Mouse (Mus musculus) testis, adult 2 months (tissue): ENCODE measurements around the gene Slc25a5. TPM values are rescaled to one million over a fixed set of nuclear protein-coding genes. Genes with fewer than 3 reads are reported as not detected.
A peak's percentile ranks its signal among the peaks of the same experiment; 100 is the strongest.

ENCODE experiments used
- H3K27ac ChIP-seq: fragments of 200-500 bp; 2 replicates; pipeline ENCODE4 v1.5.1; 2012; ENCODE audit warnings: low read depth, low read length; ENCODE audit not compliant: control insufficient read depth, insufficient read depth
- H3K27me3 ChIP-seq: fragments of 200-500 bp; 2 replicates; pipeline ENCODE4 v1.6.1; 2012; ENCODE audit warnings: mild to moderate bottlenecking, low read length, moderate library complexity; ENCODE audit not compliant: control insufficient read depth, insufficient read depth
- H3K36me3 ChIP-seq: fragments of 200-500 bp; 2 replicates; pipeline ENCODE4 v1.6.1; 2012; ENCODE audit warnings: mild to moderate bottlenecking, low read length; ENCODE audit not compliant: control insufficient read depth, insufficient read depth
- H3K4me1 ChIP-seq: fragments of 200-500 bp; 2 replicates; pipeline ENCODE4 v1.6.1; 2012; ENCODE audit warnings: low read length; ENCODE audit not compliant: control insufficient read depth, insufficient read depth
- H3K4me3 ChIP-seq: fragments of 200-500 bp; 2 replicates; pipeline ENCODE4 v1.5.1; 2012; ENCODE audit warnings: low read depth, mild to moderate bottlenecking, low read length, moderate library complexity, mixed read lengths; ENCODE audit not compliant: control insufficient read depth
- CTCF ChIP-seq: fragments of 200-500 bp; IDR thresholded peaks from 2 replicates; pipeline ENCODE4 v1.5.1; 2012; ENCODE audit warnings: low read depth, mild to moderate bottlenecking, inconsistent platforms, low read length, moderate library complexity; ENCODE audit not compliant: control insufficient read depth, insufficient read depth, insufficient replicate concordance
- POLR2A ChIP-seq: fragments of 200-500 bp; IDR thresholded peaks from 2 replicates; pipeline ENCODE4 v1.6.1; 2012; ENCODE audit warnings: low read depth, mild to moderate bottlenecking, inconsistent platforms, low read length, moderate library complexity; ENCODE audit not compliant: control insufficient read depth
- polyA plus RNA-seq: library from polyadenylated mRNA; depleted of rRNA; stranded (reverse); fragments of >200 nt; gene quantifications from 2 replicates; pipeline ENCODE4 v1.2.3, GENCODE M21; 2012

The Slc25a5 gene
- polyA plus RNA-seq, 1 experiment = 65.1 TPM

- H3K27me3 ChIP-seq = no peaks in the 10 kb centered on the region
- H3K4me3 ChIP-seq = no peak overlapping the region
- H3K36me3 ChIP-seq = no peaks in the 10 kb centered on the region
- TF ChIP-seq CTCF (no peak), POLR2A (no peak)
- no peaks in the 10 kb centered on the region for H3K4me1 ChIP-seq
- H3K27ac ChIP-seq = no peak overlapping the region
Measured at GRCm38 (mm10) chrX:36804196-36804595, 8.7 kb downstream of the Slc25a5 start.

GRCm38 (mm10) chrX:36805466-36806235 is 10.2 kb downstream of the Slc25a5 start:
- TF ChIP-seq POLR2A (no peak), CTCF (no peak)
- Histone ChIP-seq H3K27ac (no peak overlapping the region), H3K4me3 (no peak overlapping the region), H3K27me3 (no peaks in the 10 kb centered on the region), H3K36me3 (no peaks in the 10 kb centered on the region), H3K4me1 (no peaks in the 10 kb centered on the region)

DNA sequence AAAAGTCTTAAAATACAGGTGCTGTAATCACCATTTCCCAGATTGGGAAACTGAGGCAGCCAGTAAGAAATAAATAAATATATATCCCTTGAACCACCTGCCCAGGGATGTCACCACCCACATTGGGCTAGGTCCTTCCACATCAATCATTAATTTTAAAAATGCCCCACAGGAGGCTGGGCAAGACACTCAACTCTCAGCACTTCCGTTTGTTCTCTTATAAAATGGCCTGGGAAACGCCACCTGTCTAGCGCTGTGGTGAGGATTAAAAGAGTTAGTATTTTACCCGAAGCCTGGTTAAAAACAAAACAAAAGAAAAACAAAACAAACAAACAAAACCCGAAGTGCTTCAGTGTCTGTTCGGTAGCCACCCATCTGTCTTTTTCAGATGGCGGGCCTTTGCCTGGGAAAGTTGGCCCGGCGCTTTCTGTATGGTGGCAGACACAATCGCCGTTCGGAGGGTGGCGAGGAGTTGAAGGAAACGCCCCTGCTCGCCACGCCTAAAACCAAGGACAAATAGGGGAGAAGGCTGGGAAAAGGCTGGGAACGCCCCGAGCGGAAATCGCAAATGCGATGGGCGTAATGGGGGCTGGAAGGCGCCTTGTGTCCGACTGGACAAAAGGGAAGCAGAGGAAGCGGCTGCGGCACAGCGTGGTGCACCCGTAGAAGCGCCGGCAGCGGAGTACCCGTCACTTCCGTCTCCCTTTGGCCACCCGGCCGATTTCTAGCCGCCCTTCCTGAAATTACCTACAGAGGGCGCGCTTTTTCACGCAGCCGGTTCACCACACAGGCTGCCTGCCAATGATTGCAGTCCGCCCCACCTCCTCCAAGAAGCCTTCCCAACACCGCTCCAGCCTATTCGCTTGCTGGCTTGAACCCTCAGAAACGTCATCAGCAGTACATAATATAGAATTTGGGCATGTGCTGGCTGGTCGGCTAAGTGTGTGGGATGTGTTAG is 12.2 kb downstream of the Slc25a5 start:
- no peaks in the 10 kb centered on the region for H3K4me1 ChIP-seq
- H3K4me3 ChIP-seq = peak overlapping the region; percentile 66
- no peaks in the 10 kb centered on the region for H3K36me3 ChIP-seq
- TF ChIP-seq CTCF (peak; percentile 56; the same call in 1 of the 2 replicates), POLR2A (0 out of 2 replicates have a peak, but pooled peaks have one; percentile 11)
- peak overlapping the region; percentile 61 for H3K27ac ChIP-seq
- H3K27me3 ChIP-seq = no peaks in the 10 kb centered on the region

GRCm38 (mm10) chrX:36808318-36808683 is 12.8 kb downstream of the Slc25a5 start:
- Histone ChIP-seq H3K4me1 (no peaks in the 10 kb centered on the region), H3K36me3 (no peaks in the 10 kb centered on the region), H3K27me3 (no peaks in the 10 kb centered on the region), H3K27ac (no peak overlapping the region), H3K4me3 (peak overlapping the region; percentile 66; the same call in 1 of the 2 replicates)
- TF ChIP-seq CTCF = no peak
- TF ChIP-seq POLR2A = no peak

DNA sequence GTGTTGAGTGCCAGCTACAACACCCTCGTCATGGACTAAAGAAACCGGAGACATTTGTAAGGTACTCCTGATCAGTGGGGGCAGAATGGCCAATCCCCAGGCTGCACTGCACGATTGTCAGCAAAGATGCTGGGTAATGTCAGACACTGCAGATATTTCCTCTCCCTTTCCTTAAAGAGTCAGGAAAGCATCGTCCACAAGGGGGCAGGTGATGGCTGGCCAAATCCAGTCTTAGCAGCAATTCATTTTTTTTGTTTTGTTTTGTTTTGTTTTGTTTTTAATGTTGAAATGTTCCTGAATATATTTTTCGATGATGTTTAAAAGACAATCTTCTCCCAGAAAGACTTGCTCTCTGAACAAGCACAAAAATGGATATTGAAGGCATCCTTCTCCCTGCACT is 15.9 kb downstream of the Slc25a5 start:
- no peak overlapping the region for H3K27ac ChIP-seq
- no peaks in the 10 kb centered on the region for H3K36me3 ChIP-seq
- no peaks in the 10 kb centered on the region for H3K27me3 ChIP-seq
- no peak for TF ChIP-seq CTCF
- TF ChIP-seq POLR2A = no peak
- no peaks in the 10 kb centered on the region for H3K4me1 ChIP-seq
- no peak overlapping the region for H3K4me3 ChIP-seq

DNA sequence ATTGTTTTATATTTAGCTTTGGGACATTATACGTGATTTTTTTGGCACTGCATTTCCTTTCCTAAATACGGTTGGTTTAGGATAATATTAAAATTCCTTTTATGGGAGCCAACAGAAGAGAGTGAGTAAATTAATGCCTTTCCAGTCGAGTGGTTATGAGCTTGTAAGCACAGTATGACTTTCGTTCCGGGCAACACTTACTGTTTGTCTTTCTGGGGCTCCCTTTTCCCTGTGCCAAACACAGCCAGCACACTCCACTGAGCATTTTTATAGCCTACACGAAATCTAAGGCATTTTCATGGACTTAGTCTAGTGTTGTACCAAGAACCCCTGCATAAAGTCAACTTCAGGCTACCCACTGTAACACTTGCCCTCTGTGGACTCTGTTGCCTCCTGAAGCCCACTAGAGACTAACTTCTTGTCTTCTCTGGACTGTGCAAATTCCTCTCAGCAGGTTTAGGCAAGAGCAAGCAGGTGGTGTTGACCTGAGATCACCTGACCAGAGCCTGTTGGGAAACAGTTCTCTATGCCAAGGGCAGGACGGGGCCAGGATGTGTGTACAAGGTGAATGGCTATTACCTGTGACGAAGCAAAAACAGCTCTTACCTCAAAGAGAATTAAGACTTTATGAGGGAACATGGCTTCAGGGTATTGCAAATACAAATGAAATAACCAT is 18.8 kb downstream of the Slc25a5 start:
- Histone ChIP-seq H3K4me3 (no peak overlapping the region), H3K36me3 (no peaks in the 10 kb centered on the region), H3K27ac (no peak overlapping the region), H3K27me3 (no peaks in the 10 kb centered on the region), H3K4me1 (no peaks in the 10 kb centered on the region; the same call in 1 of the 2 replicates)
- TF ChIP-seq CTCF = no peak

GRCm38 (mm10) chrX:36815022-36815421 is 19.6 kb downstream of the Slc25a5 start:
- Histone ChIP-seq H3K4me1 (no peaks in the 10 kb centered on the region; the same call in 1 of the 2 replicates), H3K27ac (no peak overlapping the region), H3K36me3 (no peaks in the 10 kb centered on the region), H3K27me3 (no peaks in the 10 kb centered on the region), H3K4me3 (no peak overlapping the region)
- TF ChIP-seq POLR2A = no peak
- TF ChIP-seq CTCF = no peak
